Mouse (Mus musculus) heart, postnatal 0 days (tissue): ENCODE measurements around the gene Zdhhc16. TPM values are rescaled to one million over a fixed set of nuclear protein-coding genes. Genes with fewer than 3 reads are reported as not detected.
"Not testable (repeated sequence)": the region's sequence is repeated elsewhere in the genome, so short reads cannot be mapped to it uniquely, and the experiment has no call there.

Experiments
- ATAC-seq: fragments of 200-750 bp; cut with Nextera tagmentation; 2 replicates; pipeline ENCODE4 v1.8.0; 2017; ENCODE audit warnings: low read depth, moderate number of reproducible peaks, moderate library complexity; ENCODE audit not compliant: insufficient read depth
- DNase-seq: peaks from one replicate; pipeline ENCODE4 v3.0.0-alpha.2; 2016; ENCODE audit warnings: low spot score
- H3K27ac ChIP-seq: fragments of 300-500 bp; sonication (generic); 2 replicates; pipeline ENCODE4 v1.5.1; 2014; ENCODE audit warnings: low read depth, mild to moderate bottlenecking
- H3K27me3 ChIP-seq: fragments of 300-500 bp; sonication (generic); 2 replicates; pipeline ENCODE4 v1.6.1; 2014; ENCODE audit warnings: low read length, mixed read lengths; ENCODE audit not compliant: control insufficient read depth, insufficient read depth
- H3K36me3 ChIP-seq: fragments of 300-500 bp; sonication (generic); replicated peaks from 2 replicates; pipeline ENCODE4 v1.6.1; 2014; ENCODE audit warnings: low read length, mixed read lengths; ENCODE audit not compliant: control insufficient read depth, insufficient read depth
- H3K4me1 ChIP-seq: fragments of 300-500 bp; sonication (generic); 2 replicates; pipeline ENCODE4 v1.6.1; 2014; ENCODE audit warnings: antibody characterized with exemption; ENCODE audit not compliant: control insufficient read depth, insufficient read depth
- H3K4me2 ChIP-seq: fragments of 300-500 bp; sonication (generic); 2 replicates; pipeline ENCODE4 v1.6.1; 2014; ENCODE audit warnings: low read depth, mild to moderate bottlenecking, low read length, moderate library complexity
- H3K4me3 ChIP-seq: fragments of 300-500 bp; sonication (generic); 2 replicates; pipeline ENCODE4 v1.5.1; 2014; ENCODE audit warnings: low read depth, low read length
- H3K9ac ChIP-seq: fragments of 300-500 bp; sonication (generic); replicated peaks from 2 replicates; pipeline ENCODE4 v1.6.1; 2014; ENCODE audit warnings: low read depth, low read length, mixed read lengths
- H3K9me3 ChIP-seq: fragments of 300-500 bp; sonication (generic); replicated peaks from 2 replicates; pipeline ENCODE4 v1.6.1; 2016; ENCODE audit warnings: low read length; ENCODE audit not compliant: control insufficient read depth
- CTCF ChIP-seq: IDR thresholded peaks from 2 replicates; pipeline ENCODE4 v1.5.1; 2016; ENCODE audit warnings: antibody characterized with exemption, control low read depth, low read depth
- EP300 ChIP-seq: IDR thresholded peaks from 2 replicates; pipeline ENCODE4 v1.6.1; 2016; ENCODE audit warnings: antibody characterized with exemption, low read depth
- WGBS: fragments of 180-500 bp; shearing (Covaris S2); extraction: QIAGEN DNeasy Blood & Tissue Kit; methylation state at CpG from one replicate; pipeline ENCODE4 v1.1.7; 2014; 5-methylcytosine and 5-hydroxymethylcytosine counted together
- polyA plus RNA-seq: library from polyadenylated mRNA; unstranded; fragments of >200 nt; fragmentation: Nextera tagmentation; extraction: Ambion mirVana; gene quantifications from 2 replicates; pipeline ENCODE4 v1.2.1, GENCODE M21; 2015
- total RNA-seq: library from RNA; depleted of rRNA; stranded (reverse); fragments of >200 nt; gene quantifications from 2 replicates; pipeline ENCODE4 v1.2.3, GENCODE M21; 2014; ENCODE audit warnings: low replicate concordance

Gene Zdhhc16
- total and polyA plus RNA-seq, 2 experiments from 2014 or later = 38.3 to 44.3 TPM

DNA sequence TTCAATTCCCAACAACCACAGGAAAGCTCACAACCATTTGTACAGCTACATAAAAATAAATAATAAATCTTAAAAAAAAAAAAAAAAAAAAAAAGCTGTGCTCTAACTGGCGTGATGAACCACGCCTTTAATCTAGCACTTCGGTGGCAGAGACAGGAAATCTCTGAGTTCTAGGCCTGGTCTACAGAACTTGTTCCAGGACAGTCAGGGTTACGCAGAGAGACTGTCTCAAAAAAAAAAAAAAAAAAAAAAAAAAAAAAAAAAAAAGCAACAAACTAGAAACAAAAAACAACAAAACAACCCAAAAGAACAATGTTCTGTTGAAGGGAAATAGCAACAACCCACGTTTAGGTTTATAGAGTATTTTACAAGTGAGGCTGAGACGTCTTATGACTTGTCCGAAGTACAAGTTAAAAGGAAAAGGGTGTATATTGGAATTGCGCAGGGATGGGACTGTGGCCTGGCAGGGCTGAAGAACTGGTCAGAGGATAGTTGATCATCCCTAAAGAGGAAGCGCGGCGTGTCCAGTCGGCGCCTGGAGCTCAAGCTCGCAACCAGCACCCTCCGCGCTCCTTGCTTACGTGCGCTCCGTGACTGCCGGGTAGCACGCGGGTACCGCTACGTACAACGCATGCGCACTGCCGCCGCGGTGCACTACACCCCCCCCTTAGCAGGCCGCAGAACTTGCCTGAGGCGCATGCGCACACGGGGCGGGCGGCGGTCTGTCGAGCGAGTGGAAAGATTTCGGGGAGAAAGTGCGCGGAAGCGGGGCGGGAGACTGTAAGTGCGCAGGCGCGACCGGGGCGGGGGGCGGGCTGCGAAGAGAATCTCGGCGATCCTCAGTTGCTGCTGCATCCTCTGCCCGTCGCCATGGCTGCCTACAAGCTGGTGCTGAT is 21.9 kb upstream of the Zdhhc16 start, which contains the start of gene Pgam1:
Gene Pgam1, plus strand, starts transcription at position 746 of the 896 bp plus-strand sequence.
- Histone ChIP-seq H3K36me3 (peaks cover 14% of the 10 kb centered on the region), H3K27me3 (no peaks in the 10 kb centered on the region), H3K9ac (peak within 1 kb of the TSS; percentile 84), H3K4me3 (peak within 1 kb of the TSS; percentile 79), H3K9me3 (no peaks in the 10 kb centered on the region), H3K4me2 (peak within 1 kb of the TSS; percentile 92), H3K4me1 (peaks cover 29% of the 10 kb centered on the region), H3K27ac (peak within 1 kb of the TSS; percentile 92)
- 4% methylated on average over 54 of the region's 54 CpGs for WGBS
- ATAC-seq (peak; percentile 95), DNase-seq (peak; percentile 97)
- TF ChIP-seq EP300 = no peak
- no peak for TF ChIP-seq CTCF

GRCm38 (mm10) chr19:41912121-41913080 is 20.9 kb upstream of the Zdhhc16 start:
- ATAC-seq (peak; percentile 24), DNase-seq (peak; percentile 43)
- Histone ChIP-seq H3K9me3 (no peaks in the 10 kb centered on the region), H3K4me3 (peak overlapping the region; percentile 79), H3K4me1 (peaks cover 22% of the 10 kb centered on the region), H3K36me3 (peaks cover 24% of the 10 kb centered on the region), H3K27ac (peak overlapping the region; percentile 92), H3K9ac (peak overlapping the region; percentile 84), H3K27me3 (no peaks in the 10 kb centered on the region), H3K4me2 (peak overlapping the region; percentile 92)
- TF ChIP-seq CTCF (no peak), EP300 (no peak)
- under 1% methylated on average over 52 of the region's 53 CpGs for WGBS

- peak overlapping the region; percentile 92 for H3K4me2 ChIP-seq
- no peak for ATAC-seq
- H3K27me3 ChIP-seq = no peaks in the 10 kb centered on the region
- peaks cover 31% of the 10 kb centered on the region for H3K36me3 ChIP-seq
- no peak for TF ChIP-seq CTCF
- no peak for TF ChIP-seq EP300
- peak overlapping the region; percentile 79 for H3K4me3 ChIP-seq
- H3K9me3 ChIP-seq = no peaks in the 10 kb centered on the region
- H3K9ac ChIP-seq = peak overlapping the region; percentile 84; the same call in 1 of the 2 replicates
- peaks cover 21% of the 10 kb centered on the region for H3K4me1 ChIP-seq
- 16% methylated on average over 6 of the region's 6 CpGs for WGBS
- H3K27ac ChIP-seq = peak overlapping the region; percentile 92; the same call in 1 of the 2 replicates
- DNase-seq = no peak
Measured at GRCm38 (mm10) chr19:41913774-41914591, 19.3 kb upstream of the Zdhhc16 start.

DNA sequence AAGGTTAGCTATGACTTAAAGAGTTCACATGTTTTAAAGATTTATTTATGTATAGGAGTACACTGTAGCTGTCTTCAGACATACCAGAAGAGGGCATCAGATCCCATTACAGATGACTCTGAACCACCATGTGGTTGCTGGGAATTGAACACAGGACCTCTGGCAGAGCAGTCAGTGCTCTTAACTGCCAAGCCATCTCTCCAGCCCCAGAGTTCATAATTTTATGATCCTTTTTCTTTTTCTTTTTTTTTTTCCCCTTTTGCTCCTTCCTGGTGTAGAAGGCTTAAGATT is 18.7 kb upstream of the Zdhhc16 start:
- not testable (repeated sequence) for ATAC-seq, H3K27me3 ChIP-seq, DNase-seq, H3K9ac ChIP-seq, H3K9me3 ChIP-seq
- peak overlapping the region; percentile 92 for H3K4me2 ChIP-seq
- peaks cover 37% of the 10 kb centered on the region for H3K36me3 ChIP-seq
- peak overlapping the region; percentile 20; the same call in 1 of the 2 replicates for H3K27ac ChIP-seq
- peaks cover 21% of the 10 kb centered on the region for H3K4me1 ChIP-seq
- peak overlapping the region; percentile 79; the same call in 1 of the 2 replicates for H3K4me3 ChIP-seq

DNA sequence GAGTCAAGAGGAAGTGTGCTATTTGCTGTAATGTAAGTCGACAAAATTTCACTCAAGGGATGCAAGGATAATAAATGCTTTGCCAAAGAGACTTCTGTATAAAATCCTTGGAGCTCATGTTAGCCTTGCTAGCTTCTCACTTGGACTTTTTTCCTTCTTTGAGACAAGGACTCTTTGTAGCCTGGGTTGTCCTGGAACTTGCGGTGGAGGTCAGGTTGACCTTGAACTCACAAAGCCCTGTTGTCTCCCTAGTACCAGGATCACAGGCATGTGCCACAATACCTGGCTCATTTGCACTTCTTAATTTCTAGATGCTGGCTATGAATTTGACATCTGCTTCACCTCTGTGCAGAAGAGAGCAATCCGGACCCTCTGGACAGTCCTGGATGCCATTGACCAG is 18.0 kb upstream of the Zdhhc16 start:
- DNase-seq (no peak), ATAC-seq (no peak)
- H3K27ac ChIP-seq = no peak overlapping the region
- H3K4me2 ChIP-seq = peak overlapping the region; percentile 92; the same call in 1 of the 2 replicates
- TF ChIP-seq EP300 = no peak
- no peak for TF ChIP-seq CTCF
- WGBS = 50% methylated on average over 3 of the region's 3 CpGs
- H3K36me3 ChIP-seq = peaks cover 42% of the 10 kb centered on the region
- no peak overlapping the region for H3K9ac ChIP-seq
- H3K4me1 ChIP-seq = peaks cover 21% of the 10 kb centered on the region
- H3K9me3 ChIP-seq = no peaks in the 10 kb centered on the region
- no peaks in the 10 kb centered on the region for H3K27me3 ChIP-seq
- H3K4me3 ChIP-seq = no peak overlapping the region
